Mouse (Mus musculus): ENCODE results near the gene Rassf1. TPM values are rescaled to one million over a fixed set of nuclear protein-coding genes. Genes with fewer than 3 reads are reported as not detected.

The Rassf1 gene
- polyA plus RNA-seq, 1 experiment from 2014 or later: 44.2 TPM

GRCm38 (mm10) chr9:107522400-107522711, 29.0 kb upstream of the Rassf1 start:
- no peaks in the 10 kb centered on the region for H3K9me3 ChIP-seq (ENCODE audit: control insufficient read depth, low read length)
- H3K27me3 ChIP-seq (ENCODE audit: control insufficient read depth, insufficient read depth, low read length): no peaks in the 10 kb centered on the region; the same call in 1 of the 2 replicates
- H3K4me1 ChIP-seq (replicated peaks; ENCODE audit: control insufficient read depth, insufficient read depth): peaks cover 4% of the 10 kb centered on the region; the same call in 1 of the 2 replicates
- ATAC-seq (ENCODE audit: low FRiP score, low TSS enrichment) (no peak), DNase-seq (ENCODE audit: low spot score) (no peak)
- no peaks in the 10 kb centered on the region for H3K36me3 ChIP-seq (ENCODE audit: control insufficient read depth, insufficient read depth, low read length)
- 31% methylated on average over 2 of the region's 2 CpGs for WGBS
- TF ChIP-seq CTCF (IDR thresholded peaks at IDR 0.05; ENCODE audit: low read depth) (no peak), EP300 (optimal IDR thresholded peaks at IDR 0.05) (no peak)
- peak overlapping the region; percentile 49 for H3K4me2 ChIP-seq (replicated peaks; ENCODE audit: low read depth)
- no peak overlapping the region for H3K27ac ChIP-seq (replicated peaks)
- no peak overlapping the region for H3K4me3 ChIP-seq (ENCODE audit: low read depth, low read length)
- no peak overlapping the region for H3K9ac ChIP-seq (ENCODE audit: low read length)

- Histone ChIP-seq H3K36me3 (ENCODE audit: control insufficient read depth, insufficient read depth, low read length) (no peaks in the 10 kb centered on the region), H3K4me2 (replicated peaks; ENCODE audit: low read depth) (peak overlapping the region; percentile 66), H3K27me3 (ENCODE audit: control insufficient read depth, insufficient read depth, low read length) (peaks cover 2% of the 10 kb centered on the region; the same call in 1 of the 2 replicates), H3K9ac (ENCODE audit: low read length) (no peak overlapping the region), H3K4me1 (replicated peaks; ENCODE audit: control insufficient read depth, insufficient read depth) (peaks cover 4% of the 10 kb centered on the region; the same call in 1 of the 2 replicates), H3K4me3 (ENCODE audit: low read depth, low read length) (peak overlapping the region; percentile 32), H3K27ac (replicated peaks) (no peak overlapping the region), H3K9me3 (ENCODE audit: control insufficient read depth, low read length) (no peaks in the 10 kb centered on the region)
- TF ChIP-seq EP300 (optimal IDR thresholded peaks at IDR 0.05): no peak
- peak; percentile 30 for TF ChIP-seq CTCF (IDR thresholded peaks at IDR 0.05; ENCODE audit: low read depth)
- DNase-seq (ENCODE audit: low spot score) (peak; percentile 92), ATAC-seq (ENCODE audit: low FRiP score, low TSS enrichment) (peak; percentile 73)
- WGBS: 5% methylated on average over 40 of the region's 44 CpGs
Measured at GRCm38 (mm10) chr9:107526198-107527026, 24.9 kb upstream of the Rassf1 start.

- Histone ChIP-seq H3K9me3 (ENCODE audit: control insufficient read depth, low read length) (no peaks in the 10 kb centered on the region), H3K27me3 (ENCODE audit: control insufficient read depth, insufficient read depth, low read length) (no peaks in the 10 kb centered on the region), H3K27ac (replicated peaks) (peak within 1 kb of the TSS; percentile 94), H3K36me3 (ENCODE audit: control insufficient read depth, insufficient read depth, low read length) (no peaks in the 10 kb centered on the region; the same call in 1 of the 2 replicates), H3K4me1 (replicated peaks; ENCODE audit: control insufficient read depth, insufficient read depth) (peaks cover 8% of the 10 kb centered on the region; the same call in 1 of the 2 replicates), H3K4me2 (replicated peaks; ENCODE audit: low read depth) (peak within 1 kb of the TSS; percentile 95), H3K9ac (ENCODE audit: low read length) (peak within 1 kb of the TSS; percentile 91), H3K4me3 (ENCODE audit: low read depth, low read length) (peak within 1 kb of the TSS; percentile 84)
- ATAC-seq (ENCODE audit: low FRiP score, low TSS enrichment): peak; percentile 99
- WGBS: under 1% methylated on average over 47 of the region's 48 CpGs
- TF ChIP-seq EP300 (optimal IDR thresholded peaks at IDR 0.05) (no peak), CTCF (IDR thresholded peaks at IDR 0.05; ENCODE audit: low read depth) (peak; percentile 41)
- DNase-seq (ENCODE audit: low spot score): peak; percentile 94
Measured at GRCm38 (mm10) chr9:107533791-107534407, 17.5 kb upstream of the Rassf1 start, which contains the start of gene Tmem115. TSS of gene Tmem115 (plus strand) at chr9:107533945.

GRCm38 (mm10) chr9:107534408-107535202, 16.8 kb upstream of the Rassf1 start:
- Histone ChIP-seq H3K27ac (replicated peaks) (peak overlapping the region; percentile 94), H3K9me3 (ENCODE audit: control insufficient read depth, low read length) (no peaks in the 10 kb centered on the region), H3K36me3 (ENCODE audit: control insufficient read depth, insufficient read depth, low read length) (peaks cover 5% of the 10 kb centered on the region; the same call in 1 of the 2 replicates), H3K4me1 (replicated peaks; ENCODE audit: control insufficient read depth, insufficient read depth) (peaks cover 8% of the 10 kb centered on the region; the same call in 1 of the 2 replicates), H3K4me2 (replicated peaks; ENCODE audit: low read depth) (peak overlapping the region; percentile 95), H3K4me3 (ENCODE audit: low read depth, low read length) (peak overlapping the region; percentile 84), H3K27me3 (ENCODE audit: control insufficient read depth, insufficient read depth, low read length) (no peaks in the 10 kb centered on the region), H3K9ac (ENCODE audit: low read length) (peak overlapping the region; percentile 91)
- peak; percentile 51 for DNase-seq (ENCODE audit: low spot score)
- TF ChIP-seq CTCF (IDR thresholded peaks at IDR 0.05; ENCODE audit: low read depth) (no peak), EP300 (optimal IDR thresholded peaks at IDR 0.05) (no peak)
- no peak for ATAC-seq (ENCODE audit: low FRiP score, low TSS enrichment)
- under 1% methylated on average over 40 of the region's 40 CpGs for WGBS

GRCm38 (mm10) chr9:107538231-107538630, 13.1 kb upstream of the Rassf1 start:
- TF ChIP-seq EP300 (optimal IDR thresholded peaks at IDR 0.05) (no peak), CTCF (IDR thresholded peaks at IDR 0.05; ENCODE audit: low read depth) (no peak)
- 92% methylated on average over 7 of the region's 7 CpGs for WGBS
- H3K4me1 ChIP-seq (replicated peaks; ENCODE audit: control insufficient read depth, insufficient read depth): peaks cover 8% of the 10 kb centered on the region; the same call in 1 of the 2 replicates
- no peaks in the 10 kb centered on the region for H3K9me3 ChIP-seq (ENCODE audit: control insufficient read depth, low read length)
- ATAC-seq (ENCODE audit: low FRiP score, low TSS enrichment): no peak
- H3K4me3 ChIP-seq (ENCODE audit: low read depth, low read length): no peak overlapping the region
- no peak overlapping the region for H3K4me2 ChIP-seq (replicated peaks; ENCODE audit: low read depth)
- H3K9ac ChIP-seq (ENCODE audit: low read length): no peak overlapping the region
- peaks cover 9% of the 10 kb centered on the region for H3K36me3 ChIP-seq (ENCODE audit: control insufficient read depth, insufficient read depth, low read length)
- H3K27me3 ChIP-seq (ENCODE audit: control insufficient read depth, insufficient read depth, low read length): no peaks in the 10 kb centered on the region
- no peak for DNase-seq (ENCODE audit: low spot score)
- no peak overlapping the region for H3K27ac ChIP-seq (replicated peaks)
